Mouse (Mus musculus): Measurements from ENCODE around the gene Aloxe3.

DNA sequence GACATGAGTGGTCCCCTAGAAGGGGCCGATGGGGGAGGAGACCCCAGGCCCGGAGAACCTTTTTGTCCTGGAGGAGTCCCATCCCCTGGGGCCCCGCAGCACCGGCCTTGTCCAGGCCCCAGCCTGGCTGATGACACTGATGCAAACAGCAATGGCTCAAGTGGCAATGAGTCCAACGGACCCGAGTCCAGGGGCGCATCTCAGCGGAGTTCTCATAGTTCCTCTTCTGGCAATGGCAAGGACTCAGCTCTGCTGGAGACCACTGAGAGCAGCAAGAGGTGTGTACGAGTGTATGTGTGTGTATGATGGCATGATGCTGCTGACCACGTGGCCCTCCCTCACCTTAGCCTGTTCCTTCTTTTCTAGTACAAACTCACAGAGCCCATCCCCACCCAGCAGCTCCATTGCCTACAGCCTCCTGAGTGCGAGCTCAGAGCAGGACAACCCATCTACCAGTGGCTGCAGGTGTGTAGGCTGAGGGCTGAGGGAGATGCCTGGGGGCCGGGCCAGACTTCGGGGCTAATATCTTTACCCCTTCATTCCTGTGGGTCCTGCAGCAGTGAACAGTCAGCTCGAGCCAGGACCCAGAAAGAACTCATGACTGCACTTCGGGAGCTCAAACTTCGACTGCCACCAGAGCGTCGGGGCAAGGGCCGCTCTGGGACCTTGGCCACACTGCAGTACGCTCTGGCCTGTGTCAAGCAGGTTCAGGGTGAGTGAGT, 24.9 kb upstream of the Aloxe3 start:
- TF ChIP-seq CTCF (IDR thresholded peaks at IDR 0.05) (no peak), EP300 (IDR thresholded peaks at IDR 0.05) (no peak)

All from lung, postnatal 0 days (tissue).